Mouse (Mus musculus) liver, postnatal 0 days (tissue): ENCODE measurements at regions not wholly inside any gene's neighbourhood (a gene's known extent, or its start where the extent isn't known, plus 50 kb on each side); places are given as distances from the start of the nearest gene placed in this dataset.

Experiments used
- CTCF ChIP-seq: sonication (generic); IDR thresholded peaks from 2 replicates; pipeline ENCODE4 v1.5.1; 2016; ENCODE audit warnings: antibody characterized with exemption, low read depth
- EP300 ChIP-seq: IDR thresholded peaks from 2 replicates; pipeline ENCODE4 v1.6.1; 2016; ENCODE audit warnings: antibody characterized with exemption, low read depth, mild to moderate bottlenecking

GRCm38 (mm10) chr10:109126699-109127098 is 115.9 kb upstream of the Syt1 start:
- no peak for TF ChIP-seq CTCF
- TF ChIP-seq EP300 = no peak
